Mouse (Mus musculus): Measurements from ENCODE around the gene Fam136a. TPM values are rescaled to one million over a fixed set of nuclear protein-coding genes. Genes with fewer than 3 reads are reported as not detected.

Fam136a gene
- total RNA-seq (2014; rRNA removed): 77.9 and 83.2 TPM in 2 replicates
- polyA plus RNA-seq (2012; rRNA removed): 40.1 and 41.8 TPM in 2 replicates

- peak; percentile 92 for DNase-seq (ENCODE audit: extremely low read depth, low read depth, low spot score)
- H3K27me3 ChIP-seq (ENCODE audit: control insufficient read depth, insufficient read depth, low read length): no peaks in the 10 kb centered on the region
- H3K79me2 ChIP-seq (ENCODE audit: control insufficient read depth, insufficient read depth, low read length): no peaks in the 10 kb centered on the region
- H3K4me1 ChIP-seq (ENCODE audit: control insufficient read depth, insufficient read depth, low read length): peaks cover 8% of the 10 kb centered on the region
- peak within 1 kb of the TSS; percentile 76 for H3K4me3 ChIP-seq (ENCODE audit: insufficient read depth, low read depth, low read length)
- peak within 1 kb of the TSS; percentile 87 for H3K9ac ChIP-seq (ENCODE audit: low read depth, low read length)
- peaks cover 6% of the 10 kb centered on the region for H3K36me3 ChIP-seq (ENCODE audit: control insufficient read depth, insufficient read depth, low read length)
- TF ChIP-seq POLR2A (IDR thresholded peaks at IDR 0.05; ENCODE audit: extremely low read depth, insufficient read depth, low read length): peak; percentile 73
- TF ChIP-seq CTCF (IDR thresholded peaks at IDR 0.05; ENCODE audit: low read depth, low read length): peak; percentile 94
- WGBS: under 1% methylated on average over 75 of the region's 76 CpGs
- peak within 1 kb of the TSS; percentile 94 for H3K27ac ChIP-seq (replicated peaks; ENCODE audit: insufficient read depth, low read depth, low read length)
Measured at GRCm38 (mm10) chr6:86365371-86366124, at the start of gene Fam136a. Gene Fam136a (plus strand): TSS chr6:86365646.

DNA sequence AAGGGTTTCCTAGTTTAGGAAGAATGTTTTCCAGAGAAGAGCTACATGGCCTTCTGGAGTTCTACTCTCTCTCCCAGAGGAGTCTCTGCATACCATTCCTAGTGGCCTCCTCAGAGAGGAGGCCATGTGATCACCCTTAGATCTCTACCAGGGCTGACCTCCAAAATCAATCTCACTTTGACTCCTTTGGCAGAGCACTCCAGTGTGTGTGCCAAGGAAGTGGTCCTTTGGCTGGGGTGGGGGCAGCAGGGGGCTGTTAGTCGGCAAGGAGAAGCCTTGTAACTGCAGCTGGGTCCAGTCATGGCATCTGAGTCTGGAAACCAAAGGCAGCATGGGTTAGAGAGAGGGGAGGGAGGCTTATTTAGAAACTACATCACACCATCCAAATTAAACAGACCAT, 48.4 kb upstream of the Fam136a start:
- no peak overlapping the region for H3K9ac ChIP-seq (ENCODE audit: low read depth, low read length)
- no peaks in the 10 kb centered on the region for H3K79me2 ChIP-seq (ENCODE audit: control insufficient read depth, insufficient read depth, low read length)
- no peaks in the 10 kb centered on the region for H3K4me1 ChIP-seq (ENCODE audit: control insufficient read depth, insufficient read depth, low read length)
- no peak overlapping the region for H3K4me3 ChIP-seq (ENCODE audit: insufficient read depth, low read depth, low read length)
- H3K27ac ChIP-seq (replicated peaks; ENCODE audit: insufficient read depth, low read depth, low read length): no peak overlapping the region
- no peaks in the 10 kb centered on the region for H3K27me3 ChIP-seq (ENCODE audit: control insufficient read depth, insufficient read depth, low read length)
- WGBS: 36% methylated on average over 1 of the region's 1 CpGs
- DNase-seq (ENCODE audit: extremely low read depth, low read depth, low spot score): peak; percentile 6
- TF ChIP-seq POLR2A (IDR thresholded peaks at IDR 0.05; ENCODE audit: extremely low read depth, insufficient read depth, low read length): no peak
- no peak for TF ChIP-seq CTCF (IDR thresholded peaks at IDR 0.05; ENCODE audit: low read depth, low read length)
- H3K36me3 ChIP-seq (ENCODE audit: control insufficient read depth, insufficient read depth, low read length): no peaks in the 10 kb centered on the region

- H3K27me3 ChIP-seq (ENCODE audit: control insufficient read depth, insufficient read depth, low read length): no peaks in the 10 kb centered on the region
- no peak for DNase-seq (ENCODE audit: extremely low read depth, low read depth, low spot score)
- H3K79me2 ChIP-seq (ENCODE audit: control insufficient read depth, insufficient read depth, low read length): no peaks in the 10 kb centered on the region
- H3K4me1 ChIP-seq (ENCODE audit: control insufficient read depth, insufficient read depth, low read length): no peaks in the 10 kb centered on the region
- no peak overlapping the region for H3K9ac ChIP-seq (ENCODE audit: low read depth, low read length)
- TF ChIP-seq POLR2A (IDR thresholded peaks at IDR 0.05; ENCODE audit: extremely low read depth, insufficient read depth, low read length): no peak
- TF ChIP-seq CTCF (IDR thresholded peaks at IDR 0.05; ENCODE audit: low read depth, low read length): no peak
- no peaks in the 10 kb centered on the region for H3K36me3 ChIP-seq (ENCODE audit: control insufficient read depth, insufficient read depth, low read length)
- no peak overlapping the region for H3K27ac ChIP-seq (replicated peaks; ENCODE audit: insufficient read depth, low read depth, low read length)
- H3K4me3 ChIP-seq (ENCODE audit: insufficient read depth, low read depth, low read length): no peak overlapping the region
- 70% methylated on average over 4 of the region's 4 CpGs for WGBS
Measured at GRCm38 (mm10) chr6:86318855-86319254, 46.6 kb upstream of the Fam136a start.

GRCm38 (mm10) chr6:86322031-86322563, 43.3 kb upstream of the Fam136a start:
- 94% methylated on average over 5 of the region's 5 CpGs for WGBS
- Histone ChIP-seq H3K36me3 (ENCODE audit: control insufficient read depth, insufficient read depth, low read length) (no peaks in the 10 kb centered on the region), H3K4me1 (ENCODE audit: control insufficient read depth, insufficient read depth, low read length) (no peaks in the 10 kb centered on the region), H3K27me3 (ENCODE audit: control insufficient read depth, insufficient read depth, low read length) (no peaks in the 10 kb centered on the region), H3K79me2 (ENCODE audit: control insufficient read depth, insufficient read depth, low read length) (no peaks in the 10 kb centered on the region), H3K4me3 (ENCODE audit: insufficient read depth, low read depth, low read length) (no peak overlapping the region), H3K27ac (replicated peaks; ENCODE audit: insufficient read depth, low read depth, low read length) (no peak overlapping the region), H3K9ac (ENCODE audit: low read depth, low read length) (no peak overlapping the region)
- DNase-seq (ENCODE audit: extremely low read depth, low read depth, low spot score): no peak
- TF ChIP-seq POLR2A (IDR thresholded peaks at IDR 0.05; ENCODE audit: extremely low read depth, insufficient read depth, low read length) (no peak), CTCF (IDR thresholded peaks at IDR 0.05; ENCODE audit: low read depth, low read length) (no peak)

- no peak for DNase-seq (ENCODE audit: extremely low read depth, low read depth, low spot score)
- Histone ChIP-seq H3K79me2 (ENCODE audit: control insufficient read depth, insufficient read depth, low read length) (no peaks in the 10 kb centered on the region), H3K36me3 (ENCODE audit: control insufficient read depth, insufficient read depth, low read length) (no peaks in the 10 kb centered on the region), H3K27ac (replicated peaks; ENCODE audit: insufficient read depth, low read depth, low read length) (no peak overlapping the region), H3K9ac (ENCODE audit: low read depth, low read length) (no peak overlapping the region), H3K4me3 (ENCODE audit: insufficient read depth, low read depth, low read length) (no peak overlapping the region), H3K4me1 (ENCODE audit: control insufficient read depth, insufficient read depth, low read length) (no peaks in the 10 kb centered on the region), H3K27me3 (ENCODE audit: control insufficient read depth, insufficient read depth, low read length) (no peaks in the 10 kb centered on the region)
- no peak for TF ChIP-seq POLR2A (IDR thresholded peaks at IDR 0.05; ENCODE audit: extremely low read depth, insufficient read depth, low read length)
- TF ChIP-seq CTCF (IDR thresholded peaks at IDR 0.05; ENCODE audit: low read depth, low read length): no peak
- 97% methylated on average over 9 of the region's 9 CpGs for WGBS
Measured at GRCm38 (mm10) chr6:86322991-86323390, 42.5 kb upstream of the Fam136a start.

DNA sequence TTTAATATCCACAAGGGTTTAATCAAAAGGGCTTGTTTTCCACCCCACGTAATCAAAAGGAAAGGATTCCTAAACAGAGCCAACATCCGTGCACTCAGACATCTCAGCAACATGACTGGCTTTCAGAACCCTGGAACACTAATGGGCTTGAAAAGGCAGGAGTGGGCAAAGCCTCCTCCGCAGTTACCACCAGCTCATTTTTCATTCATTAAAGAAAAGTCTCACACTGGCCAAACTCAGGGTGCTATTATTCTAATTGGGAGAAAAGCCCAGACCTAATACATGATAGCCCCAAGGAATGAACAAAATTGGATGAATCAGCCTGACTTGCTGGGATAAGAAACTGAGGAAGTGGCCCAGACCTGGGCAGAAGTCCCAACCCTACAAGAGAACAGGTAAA, 41.0 kb upstream of the Fam136a start:
- no peak for DNase-seq (ENCODE audit: extremely low read depth, low read depth, low spot score)
- TF ChIP-seq POLR2A (IDR thresholded peaks at IDR 0.05; ENCODE audit: extremely low read depth, insufficient read depth, low read length) (no peak), CTCF (IDR thresholded peaks at IDR 0.05; ENCODE audit: low read depth, low read length) (no peak)
- H3K4me3 ChIP-seq (ENCODE audit: insufficient read depth, low read depth, low read length): no peak overlapping the region
- no peaks in the 10 kb centered on the region for H3K4me1 ChIP-seq (ENCODE audit: control insufficient read depth, insufficient read depth, low read length)
- H3K36me3 ChIP-seq (ENCODE audit: control insufficient read depth, insufficient read depth, low read length): no peaks in the 10 kb centered on the region
- no peak overlapping the region for H3K9ac ChIP-seq (ENCODE audit: low read depth, low read length)
- no peaks in the 10 kb centered on the region for H3K79me2 ChIP-seq (ENCODE audit: control insufficient read depth, insufficient read depth, low read length)
- no peaks in the 10 kb centered on the region for H3K27me3 ChIP-seq (ENCODE audit: control insufficient read depth, insufficient read depth, low read length)
- H3K27ac ChIP-seq (replicated peaks; ENCODE audit: insufficient read depth, low read depth, low read length): no peak overlapping the region
- WGBS: 91% methylated on average over 3 of the region's 3 CpGs
